Mouse (Mus musculus) bone marrow, adult 2 months (tissue): ENCODE results near the gene Lhx4. TPM values are rescaled to one million over a fixed set of nuclear protein-coding genes. Genes with fewer than 3 reads are reported as not detected.

Source experiments
- H3K27ac ChIP-seq: fragments of 200-500 bp; 2 replicates; pipeline ENCODE4 v1.5.1; 2012; ENCODE audit warnings: low read depth, mild to moderate bottlenecking, control low read depth, inconsistent platforms, low read length; ENCODE audit not compliant: control insufficient read depth, poor library complexity, insufficient read depth
- H3K4me1 ChIP-seq: fragments of 200-500 bp; 2 replicates; pipeline ENCODE4 v1.6.1; 2011; ENCODE audit warnings: low read length; ENCODE audit not compliant: control insufficient read depth, insufficient read depth
- H3K4me3 ChIP-seq: fragments of 200-500 bp; replicated peaks from 2 replicates; pipeline ENCODE3; 2011; ENCODE audit warnings: mild to moderate bottlenecking, low read depth, low read length, control low read depth; ENCODE audit not compliant: control insufficient read depth
- CTCF ChIP-seq: fragments of 200-500 bp; IDR thresholded peaks from 2 replicates; pipeline ENCODE4 v1.5.1; 2011; ENCODE audit warnings: low read length, control low read depth; ENCODE audit not compliant: control insufficient read depth, insufficient read depth
- POLR2A ChIP-seq: fragments of 200-500 bp; IDR thresholded peaks from 2 replicates; pipeline ENCODE4 v1.6.1; 2011; ENCODE audit warnings: low read depth, mild to moderate bottlenecking, control low read depth, low read length, borderline replicate concordance; ENCODE audit not compliant: control insufficient read depth
- WGBS: fragments of 180-500 bp; shearing (Covaris S2); methylation state at CpG from one replicate; pipeline ENCODE4 v1.1.7; 2018; 5-methylcytosine and 5-hydroxymethylcytosine counted together
- polyA plus RNA-seq: library from polyadenylated mRNA; stranded (reverse); fragments of >200 nt; gene quantifications from 2 replicates; pipeline ENCODE4 v1.2.4, GENCODE M21; 2011; ENCODE audit warnings: low replicate concordance; ENCODE audit not compliant: missing spikeins, insufficient read depth, insufficient read length

Lhx4 gene
- polyA plus RNA-seq, 1 experiment = not detected

DNA sequence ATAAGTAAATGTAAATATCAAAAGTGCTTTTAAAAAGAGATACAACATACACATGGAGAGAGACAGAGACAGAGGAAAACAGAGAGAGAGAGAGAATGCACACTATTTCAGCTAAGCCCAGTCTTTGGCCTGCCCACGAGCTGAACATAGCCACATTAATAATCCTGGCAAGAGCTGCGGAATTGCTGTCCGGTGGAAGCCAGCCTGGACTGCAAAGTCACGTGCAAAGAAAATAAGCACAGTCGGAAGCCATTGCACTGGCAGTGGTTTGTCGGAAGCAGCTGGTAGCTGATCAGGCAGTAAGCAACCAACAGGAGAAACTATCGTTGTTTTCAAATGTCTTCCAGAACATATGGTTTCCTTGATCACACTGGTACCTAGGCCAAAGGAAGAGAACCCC, 6.1 kb upstream of the Lhx4 start:
- WGBS = 84% methylated on average over 7 of the region's 7 CpGs
- Histone ChIP-seq H3K4me3 (no peak overlapping the region), H3K27ac (no peak overlapping the region), H3K4me1 (no peaks in the 10 kb centered on the region)
- TF ChIP-seq POLR2A (no peak), CTCF (no peak)

GRCm38 (mm10) chr1:155753411-155753810, 1.9 kb upstream of the Lhx4 start:
- no peak overlapping the region for H3K27ac ChIP-seq
- TF ChIP-seq CTCF (no peak), POLR2A (no peak)
- H3K4me3 ChIP-seq = no peak overlapping the region
- 75% methylated on average over 9 of the region's 9 CpGs for WGBS
- no peaks in the 10 kb centered on the region for H3K4me1 ChIP-seq

DNA sequence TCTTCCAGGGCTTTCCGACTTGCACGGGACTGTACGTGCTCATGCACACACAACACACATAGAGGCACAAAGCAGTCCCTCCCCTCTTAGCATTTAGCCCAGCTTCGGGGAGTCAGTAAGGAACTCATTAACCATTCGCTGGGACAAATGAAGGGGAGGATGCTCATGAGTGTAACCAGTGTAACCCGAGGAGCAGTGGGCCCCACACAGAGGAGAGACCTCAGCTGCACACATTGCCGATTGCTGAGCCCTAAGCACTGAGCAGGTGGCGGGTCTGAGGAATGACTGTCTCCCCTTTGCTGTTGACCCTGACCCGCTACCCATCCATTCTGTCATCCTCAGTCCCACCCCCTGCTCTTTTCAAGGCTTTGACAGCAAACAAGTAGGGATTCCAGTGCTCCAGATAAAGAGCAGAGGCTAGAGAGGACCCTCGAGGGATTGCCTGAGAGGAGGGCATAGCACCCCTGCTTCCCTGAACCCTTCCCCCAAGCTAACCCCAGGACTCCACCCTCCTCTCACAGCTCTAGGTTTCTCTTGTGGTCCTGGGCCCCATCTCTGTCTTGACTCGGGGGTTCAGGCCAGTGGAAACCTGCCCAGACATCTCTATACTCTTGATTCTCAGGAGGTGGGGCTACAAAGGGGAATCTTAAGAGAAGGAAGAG, 836 bp downstream of the Lhx4 start:
- WGBS = 30% methylated on average over 11 of the region's 11 CpGs
- TF ChIP-seq POLR2A (no peak), CTCF (no peak)
- H3K27ac ChIP-seq = no peak overlapping the region
- H3K4me1 ChIP-seq = no peaks in the 10 kb centered on the region
- no peak overlapping the region for H3K4me3 ChIP-seq

DNA sequence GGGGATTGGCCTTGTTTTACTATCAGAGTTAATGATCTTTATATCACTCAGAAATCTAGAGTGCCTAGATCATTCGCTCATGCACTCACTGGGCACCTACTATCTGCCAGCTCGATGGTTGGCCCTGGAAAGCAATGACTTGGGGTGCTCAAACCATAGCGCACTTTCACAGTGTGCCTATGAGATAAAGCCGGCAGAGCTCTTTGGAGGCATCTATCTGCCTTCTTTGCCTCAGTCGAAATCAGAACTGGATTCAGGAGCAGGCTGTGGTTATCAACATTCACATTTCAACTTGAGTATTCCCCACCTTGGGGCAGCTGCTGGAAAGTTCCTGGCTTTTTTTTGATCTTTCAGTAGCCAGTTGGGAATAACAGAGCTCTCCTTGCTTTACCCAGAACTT, 3.6 kb downstream of the Lhx4 start:
- Histone ChIP-seq H3K4me3 (no peak overlapping the region), H3K4me1 (no peaks in the 10 kb centered on the region), H3K27ac (no peak overlapping the region)
- TF ChIP-seq POLR2A = no peak
- no peak for TF ChIP-seq CTCF
- 68% methylated on average over 5 of the region's 5 CpGs for WGBS

DNA sequence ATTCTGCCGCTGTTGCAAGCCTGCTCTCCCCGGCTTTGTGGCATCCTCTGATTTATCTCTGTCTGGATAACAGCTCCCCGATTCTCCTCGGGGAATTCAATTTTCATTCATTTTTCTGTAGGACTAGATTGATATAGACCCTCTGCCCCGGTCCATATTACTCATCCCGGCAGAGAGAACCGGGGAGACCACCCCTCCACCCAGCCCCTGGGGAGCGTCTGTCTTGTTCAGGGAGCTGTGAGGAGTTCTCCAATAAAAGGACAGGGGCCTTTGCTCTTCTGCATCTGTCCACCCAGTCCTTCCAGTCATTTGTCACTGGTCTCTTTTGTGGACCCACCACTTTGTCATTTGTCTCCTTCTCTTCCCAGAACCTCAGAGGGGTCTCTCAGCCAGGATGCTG, 4.5 kb downstream of the Lhx4 start:
- H3K4me1 ChIP-seq = no peaks in the 10 kb centered on the region
- 12% methylated on average over 8 of the region's 8 CpGs for WGBS
- no peak overlapping the region for H3K27ac ChIP-seq
- TF ChIP-seq CTCF = no peak
- TF ChIP-seq POLR2A = no peak
- no peak overlapping the region for H3K4me3 ChIP-seq

- Histone ChIP-seq H3K27ac (no peak overlapping the region), H3K4me3 (no peak overlapping the region), H3K4me1 (no peaks in the 10 kb centered on the region)
- WGBS = 2% methylated on average over 81 of the region's 81 CpGs
- TF ChIP-seq CTCF = no peak
These were observed 8.8 kb downstream of the Lhx4 start for GRCm38 (mm10) chr1:155742411-155743363.

- Histone ChIP-seq H3K27ac (no peak overlapping the region), H3K4me3 (no peak overlapping the region), H3K4me1 (no peaks in the 10 kb centered on the region)
- under 1% methylated on average over 26 of the region's 26 CpGs for WGBS
- no peak for TF ChIP-seq CTCF
- TF ChIP-seq POLR2A = no peak
These were observed 9.5 kb downstream of the Lhx4 start for GRCm38 (mm10) chr1:155741988-155742387.

DNA sequence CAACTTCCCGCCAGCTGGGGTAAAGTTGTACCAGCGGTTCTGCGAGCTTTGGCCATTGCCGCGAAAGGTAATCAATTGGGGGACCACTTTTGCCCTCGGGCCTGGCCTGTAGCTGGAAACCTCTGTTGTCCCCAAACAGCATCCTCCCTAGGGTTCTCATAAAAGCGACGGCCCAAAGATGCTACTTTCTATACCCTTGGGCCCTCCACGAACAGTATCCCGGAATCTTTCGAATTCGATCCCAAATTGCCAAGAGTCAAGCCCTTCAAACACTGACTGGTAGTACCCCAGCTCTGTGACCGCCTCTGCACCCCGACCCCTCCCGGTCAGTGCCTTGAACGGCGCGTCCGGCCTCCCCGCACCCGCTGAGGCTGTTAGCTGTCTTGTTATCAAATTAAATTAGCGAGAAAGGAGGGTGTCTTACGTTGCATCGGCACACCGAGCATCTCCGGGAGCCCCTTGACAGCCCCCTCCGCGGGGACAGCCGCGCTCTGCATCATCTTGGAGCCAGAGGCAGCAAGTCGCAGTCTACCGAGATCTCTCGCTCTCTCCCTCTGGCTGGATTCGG, 10.0 kb downstream of the Lhx4 start:
- TF ChIP-seq CTCF = no peak
- no peak for TF ChIP-seq POLR2A
- 2% methylated on average over 34 of the region's 34 CpGs for WGBS
- no peaks in the 10 kb centered on the region for H3K4me1 ChIP-seq
- H3K27ac ChIP-seq = no peak overlapping the region
- H3K4me3 ChIP-seq = no peak overlapping the region
